Mouse (Mus musculus) bone marrow macrophage, adult 2 months (primary cell): ENCODE results near the gene Os9.

ENCODE experiments used
- CTCF ChIP-seq: IDR thresholded peaks from 2 replicates; pipeline ENCODE4 v1.5.1; 2012; ENCODE audit warnings: low read depth, mild to moderate bottlenecking, low read length, moderate library complexity
- POLR2A ChIP-seq: IDR thresholded peaks from 2 replicates; pipeline ENCODE4 v1.6.1; 2012; ENCODE audit warnings: mild to moderate bottlenecking, low read depth, low read length, borderline replicate concordance

DNA sequence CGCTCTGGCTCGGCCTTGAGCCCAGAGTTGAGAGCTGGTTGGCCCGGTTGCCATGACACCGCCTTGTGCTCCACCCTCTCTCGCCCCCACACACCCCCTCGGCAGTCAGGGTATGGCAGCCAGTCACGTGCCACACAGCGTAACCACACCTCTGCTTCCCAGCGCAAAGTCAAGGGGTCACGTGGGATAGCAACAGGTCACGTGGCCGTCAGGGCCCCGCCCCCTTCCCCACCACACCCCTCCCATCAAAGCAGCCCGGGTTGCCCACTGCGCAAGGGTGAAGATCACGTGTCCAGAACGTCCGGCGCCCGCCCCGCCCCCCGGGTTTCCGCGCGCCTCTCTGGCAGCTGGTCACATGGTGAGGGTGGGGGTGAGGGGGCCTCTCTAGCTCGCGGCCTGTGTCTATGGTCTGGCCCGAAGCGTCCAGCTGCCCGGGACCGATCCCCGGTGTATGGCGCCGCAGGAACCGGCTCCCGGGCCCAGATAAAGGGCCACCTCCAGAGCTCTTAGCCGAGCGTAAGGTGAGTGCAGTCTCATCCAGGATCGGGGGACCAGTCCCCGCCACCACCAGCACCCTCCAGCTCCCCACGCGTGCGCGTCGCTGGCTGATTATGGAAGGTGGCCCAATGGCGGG lies 57.6 kb downstream of the Os9 start, which contains the start of gene Cdk4:
- TF ChIP-seq CTCF (no peak), POLR2A (no peak)
